Mouse (Mus musculus): ENCODE measurements around the gene Hinfp. TPM values are rescaled to one million over a fixed set of nuclear protein-coding genes. Genes with fewer than 3 reads are reported as not detected.

The Hinfp gene
- 15.8 and 18.7 TPM in 2 replicates for polyA plus RNA-seq (2015; fragmentation: Nextera tagmentation; extraction: Ambion mirVana)

DNA sequence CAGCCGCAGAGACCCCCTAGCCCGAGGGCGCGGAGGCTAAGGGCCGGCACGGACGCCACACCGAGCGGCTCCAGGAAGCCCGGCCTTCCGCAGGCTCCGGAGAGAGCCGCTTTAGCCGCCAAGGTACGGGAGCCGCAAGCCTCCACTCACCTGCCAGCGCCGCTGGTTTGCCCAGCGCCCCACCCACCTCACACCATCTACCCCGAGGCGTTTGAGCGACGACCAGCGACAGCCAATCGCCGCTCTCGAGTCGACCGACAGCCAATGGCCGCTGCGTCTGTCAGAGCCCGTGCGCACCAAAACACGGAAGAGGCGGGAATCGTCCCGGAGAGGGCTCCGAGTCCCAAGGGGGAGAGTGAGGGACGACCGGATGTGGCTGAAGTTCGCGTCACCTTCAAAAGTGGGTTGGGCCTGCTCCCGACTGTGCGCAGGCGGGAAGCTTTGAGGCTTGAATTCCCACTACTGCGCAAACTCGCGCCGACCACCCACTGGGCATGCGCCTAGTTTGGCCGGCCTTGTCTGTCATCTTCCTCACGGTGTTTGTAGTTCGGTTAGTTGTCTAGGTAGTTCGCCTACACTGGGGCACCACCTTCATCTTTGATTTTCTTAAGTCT, at the start of gene Hinfp:
Hinfp (minus strand) TSS at position 206 of the 614 bp plus-strand sequence.
- Histone ChIP-seq H3K27me3 (ENCODE audit: control insufficient read depth, insufficient read depth, low read length) (no peaks in the 10 kb centered on the region), H3K9ac (ENCODE audit: low read length) (peak within 1 kb of the TSS; percentile 97), H3K4me1 (ENCODE audit: control insufficient read depth, insufficient read depth, low read length) (peaks cover 11% of the 10 kb centered on the region), H3K9me3 (replicated peaks; ENCODE audit: control insufficient read depth, low read length) (no peaks in the 10 kb centered on the region; the same call in 1 of the 2 replicates), H3K36me3 (ENCODE audit: control insufficient read depth, insufficient read depth) (peaks cover 10% of the 10 kb centered on the region), H3K4me2 (ENCODE audit: low read depth, low read length) (peak within 1 kb of the TSS; percentile 92), H3K27ac (ENCODE audit: low read length) (peak within 1 kb of the TSS; percentile 81), H3K4me3 (ENCODE audit: low read length) (peak within 1 kb of the TSS; percentile 94)
- ATAC-seq (replicated peaks; ENCODE audit: extremely low read depth, insufficient read depth, low FRiP score): peak; percentile 99
- under 1% methylated on average over 54 of the region's 54 CpGs for WGBS

DNA sequence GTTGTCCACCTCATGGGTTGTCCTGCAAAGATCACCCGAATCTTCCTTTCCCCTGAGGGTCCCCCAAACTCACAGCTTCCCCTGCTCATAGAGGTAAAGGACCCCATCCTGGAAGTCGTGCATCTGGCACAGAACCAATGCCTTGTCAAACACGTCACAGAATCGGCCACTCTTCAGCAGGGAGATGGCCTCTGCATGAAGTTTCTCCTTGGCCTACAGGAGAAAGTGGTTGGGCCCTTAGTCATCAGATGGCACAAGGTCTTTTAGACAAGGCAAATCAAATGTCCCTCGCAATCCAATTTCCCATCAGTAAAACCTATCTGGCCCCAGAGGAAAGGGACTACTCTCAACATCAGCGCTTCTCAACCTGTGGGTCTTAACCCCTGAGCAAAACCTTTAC, 47.7 kb upstream of the Hinfp start:
- H3K27ac ChIP-seq (ENCODE audit: low read length): no peak overlapping the region
- H3K9ac ChIP-seq (ENCODE audit: low read length): no peak overlapping the region
- H3K4me1 ChIP-seq (ENCODE audit: control insufficient read depth, insufficient read depth, low read length): no peaks in the 10 kb centered on the region
- no peaks in the 10 kb centered on the region for H3K27me3 ChIP-seq (ENCODE audit: control insufficient read depth, insufficient read depth, low read length)
- H3K9me3 ChIP-seq (replicated peaks; ENCODE audit: control insufficient read depth, low read length): peaks cover 5% of the 10 kb centered on the region; the same call in 1 of the 2 replicates
- no peak overlapping the region for H3K4me2 ChIP-seq (ENCODE audit: low read depth, low read length)
- no peak overlapping the region for H3K4me3 ChIP-seq (ENCODE audit: low read length)
- WGBS: 83% methylated on average over 6 of the region's 6 CpGs
- H3K36me3 ChIP-seq (ENCODE audit: control insufficient read depth, insufficient read depth): peaks cover 61% of the 10 kb centered on the region
- ATAC-seq (replicated peaks; ENCODE audit: extremely low read depth, insufficient read depth, low FRiP score): no peak

DNA sequence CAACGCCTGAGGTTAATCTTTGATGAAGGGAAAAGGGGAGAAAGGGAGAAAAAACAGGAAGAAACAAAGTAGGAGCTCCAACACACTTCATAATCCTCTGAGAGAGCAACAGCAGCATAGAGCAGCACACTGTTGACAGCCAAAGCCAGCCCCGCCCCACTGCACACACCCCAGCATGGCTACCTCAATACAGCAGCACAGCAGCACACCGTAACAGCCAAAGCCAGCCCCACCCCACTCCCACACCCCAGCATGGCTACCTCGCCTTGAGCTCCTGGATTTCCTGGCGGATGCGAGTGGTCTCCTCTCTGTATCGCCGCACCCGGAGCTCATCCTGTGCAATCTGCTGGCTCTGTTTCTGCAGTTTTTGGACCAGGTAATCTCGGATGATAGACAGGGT, 46.9 kb upstream of the Hinfp start:
- Histone ChIP-seq H3K27me3 (ENCODE audit: control insufficient read depth, insufficient read depth, low read length) (no peaks in the 10 kb centered on the region), H3K9me3 (replicated peaks; ENCODE audit: control insufficient read depth, low read length) (peaks cover 5% of the 10 kb centered on the region; the same call in 1 of the 2 replicates), H3K9ac (ENCODE audit: low read length) (no peak overlapping the region), H3K36me3 (ENCODE audit: control insufficient read depth, insufficient read depth) (peaks cover 64% of the 10 kb centered on the region), H3K4me1 (ENCODE audit: control insufficient read depth, insufficient read depth, low read length) (no peaks in the 10 kb centered on the region), H3K4me3 (ENCODE audit: low read length) (no peak overlapping the region), H3K4me2 (ENCODE audit: low read depth, low read length) (no peak overlapping the region), H3K27ac (ENCODE audit: low read length) (no peak overlapping the region)
- 87% methylated on average over 10 of the region's 10 CpGs for WGBS
- ATAC-seq (replicated peaks; ENCODE audit: extremely low read depth, insufficient read depth, low FRiP score): no peak

DNA sequence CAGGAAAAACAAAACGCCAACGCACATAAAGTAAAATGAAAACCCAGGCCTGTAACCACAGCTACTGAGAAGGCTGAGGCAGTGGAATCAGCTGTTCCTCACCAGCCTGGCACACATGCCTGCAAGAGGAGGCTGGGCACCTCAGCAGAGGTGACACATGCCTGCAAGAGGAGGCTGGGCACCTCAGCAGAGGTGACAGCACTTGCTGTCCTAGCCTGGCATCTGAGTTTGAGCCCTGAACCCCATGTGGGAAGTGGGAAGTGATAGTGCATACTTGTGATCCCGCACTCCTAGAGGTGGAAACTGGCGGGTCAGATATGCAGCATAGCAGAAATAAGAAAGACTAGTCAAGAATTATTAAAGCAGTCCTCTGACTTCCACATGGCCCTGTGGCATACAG, 45.9 kb upstream of the Hinfp start:
- Histone ChIP-seq H3K27me3 (ENCODE audit: control insufficient read depth, insufficient read depth, low read length) (no peaks in the 10 kb centered on the region), H3K4me2 (ENCODE audit: low read depth, low read length) (no peak overlapping the region), H3K9ac (ENCODE audit: low read length) (no peak overlapping the region), H3K4me1 (ENCODE audit: control insufficient read depth, insufficient read depth, low read length) (no peaks in the 10 kb centered on the region), H3K36me3 (ENCODE audit: control insufficient read depth, insufficient read depth) (peaks cover 65% of the 10 kb centered on the region), H3K9me3 (replicated peaks; ENCODE audit: control insufficient read depth, low read length) (peaks cover 5% of the 10 kb centered on the region; the same call in 1 of the 2 replicates), H3K27ac (ENCODE audit: low read length) (no peak overlapping the region), H3K4me3 (ENCODE audit: low read length) (no peak overlapping the region)
- no peak for ATAC-seq (replicated peaks; ENCODE audit: extremely low read depth, insufficient read depth, low FRiP score)
- WGBS: 94% methylated on average over 4 of the region's 4 CpGs

DNA sequence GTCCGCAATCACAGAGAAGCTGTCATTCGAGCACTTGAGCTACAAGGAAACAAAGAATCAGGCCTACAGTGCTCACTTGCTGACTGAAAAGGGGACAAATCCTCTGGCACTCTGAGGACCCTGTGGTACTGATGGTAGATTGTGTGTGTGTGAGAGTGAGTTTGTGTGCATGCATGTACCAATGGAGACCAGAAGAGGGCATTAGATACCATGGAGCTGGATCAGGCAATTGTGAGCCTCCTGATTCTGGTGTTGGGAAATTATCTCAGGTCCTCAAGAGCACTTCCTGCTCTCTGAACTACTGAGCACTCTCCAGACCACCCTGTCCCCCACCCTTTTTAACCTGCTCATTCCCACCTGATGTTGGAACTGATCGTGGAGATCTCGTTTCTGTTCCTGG, 43.1 kb upstream of the Hinfp start:
- no peak for ATAC-seq (replicated peaks; ENCODE audit: extremely low read depth, insufficient read depth, low FRiP score)
- Histone ChIP-seq H3K36me3 (ENCODE audit: control insufficient read depth, insufficient read depth) (peaks cover 38% of the 10 kb centered on the region), H3K4me3 (ENCODE audit: low read length) (no peak overlapping the region), H3K27me3 (ENCODE audit: control insufficient read depth, insufficient read depth, low read length) (no peaks in the 10 kb centered on the region), H3K27ac (ENCODE audit: low read length) (no peak overlapping the region), H3K4me2 (ENCODE audit: low read depth, low read length) (no peak overlapping the region), H3K9ac (ENCODE audit: low read length) (no peak overlapping the region), H3K4me1 (ENCODE audit: control insufficient read depth, insufficient read depth, low read length) (peaks cover 4% of the 10 kb centered on the region; the same call in 1 of the 2 replicates), H3K9me3 (replicated peaks; ENCODE audit: control insufficient read depth, low read length) (peaks cover 5% of the 10 kb centered on the region; the same call in 1 of the 2 replicates)
- 98% methylated on average over 4 of the region's 4 CpGs for WGBS

DNA sequence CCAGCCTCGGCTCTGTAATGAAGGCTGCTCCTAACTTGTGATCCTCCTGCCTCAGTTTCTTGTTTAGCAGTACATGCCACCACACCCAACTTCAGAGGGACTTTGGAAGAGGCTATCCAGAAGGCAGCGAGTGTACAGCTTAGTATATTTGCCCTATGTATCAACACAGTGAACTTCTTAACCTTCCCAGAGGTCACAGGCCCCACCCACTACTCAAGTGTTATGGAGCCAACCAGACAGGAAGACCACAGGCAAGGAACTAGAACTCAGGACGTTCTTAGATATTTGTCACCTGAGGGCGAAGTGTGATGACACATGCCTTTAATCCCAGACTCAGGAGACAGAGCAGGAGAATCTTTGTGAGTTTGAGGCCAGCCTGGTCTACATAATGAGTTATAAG, 42.1 kb upstream of the Hinfp start:
- Histone ChIP-seq H3K27me3 (ENCODE audit: control insufficient read depth, insufficient read depth, low read length) (no peaks in the 10 kb centered on the region), H3K4me1 (ENCODE audit: control insufficient read depth, insufficient read depth, low read length) (peaks cover 11% of the 10 kb centered on the region), H3K4me3 (ENCODE audit: low read length) (no peak overlapping the region), H3K9ac (ENCODE audit: low read length) (no peak overlapping the region), H3K9me3 (replicated peaks; ENCODE audit: control insufficient read depth, low read length) (peaks cover 5% of the 10 kb centered on the region; the same call in 1 of the 2 replicates), H3K4me2 (ENCODE audit: low read depth, low read length) (no peak overlapping the region), H3K36me3 (ENCODE audit: control insufficient read depth, insufficient read depth) (peaks cover 38% of the 10 kb centered on the region), H3K27ac (ENCODE audit: low read length) (no peak overlapping the region)
- 88% methylated on average over 4 of the region's 4 CpGs for WGBS
- ATAC-seq (replicated peaks; ENCODE audit: extremely low read depth, insufficient read depth, low FRiP score): no peak

DNA sequence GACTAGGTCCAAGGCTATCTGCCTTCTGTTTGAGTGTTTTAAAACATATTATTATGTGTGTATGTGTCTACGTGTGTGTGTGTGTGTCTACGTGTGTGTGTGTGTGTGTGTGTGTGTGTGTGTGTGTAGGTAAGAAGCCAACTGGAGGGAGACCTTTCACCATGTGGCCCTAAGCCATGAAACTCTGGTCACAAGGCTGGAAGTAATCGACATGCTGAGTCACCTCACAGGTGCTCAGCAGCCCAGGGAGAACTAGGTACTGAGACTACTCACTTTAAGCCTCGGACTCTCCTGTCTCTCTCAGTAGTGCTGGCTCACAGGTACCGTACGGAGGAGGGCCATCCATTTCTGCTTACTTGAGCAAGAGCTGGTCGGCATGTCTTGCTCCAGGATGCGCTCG, 41.7 kb upstream of the Hinfp start:
- Histone ChIP-seq H3K4me3 (ENCODE audit: low read length) (no peak overlapping the region), H3K27ac (ENCODE audit: low read length) (no peak overlapping the region), H3K27me3 (ENCODE audit: control insufficient read depth, insufficient read depth, low read length) (no peaks in the 10 kb centered on the region), H3K9me3 (replicated peaks; ENCODE audit: control insufficient read depth, low read length) (peaks cover 5% of the 10 kb centered on the region; the same call in 1 of the 2 replicates), H3K4me1 (ENCODE audit: control insufficient read depth, insufficient read depth, low read length) (peaks cover 16% of the 10 kb centered on the region), H3K36me3 (ENCODE audit: control insufficient read depth, insufficient read depth) (peaks cover 38% of the 10 kb centered on the region), H3K4me2 (ENCODE audit: low read depth, low read length) (no peak overlapping the region), H3K9ac (ENCODE audit: low read length) (no peak overlapping the region)
- 91% methylated on average over 9 of the region's 9 CpGs for WGBS
- ATAC-seq (replicated peaks; ENCODE audit: extremely low read depth, insufficient read depth, low FRiP score): no peak

DNA sequence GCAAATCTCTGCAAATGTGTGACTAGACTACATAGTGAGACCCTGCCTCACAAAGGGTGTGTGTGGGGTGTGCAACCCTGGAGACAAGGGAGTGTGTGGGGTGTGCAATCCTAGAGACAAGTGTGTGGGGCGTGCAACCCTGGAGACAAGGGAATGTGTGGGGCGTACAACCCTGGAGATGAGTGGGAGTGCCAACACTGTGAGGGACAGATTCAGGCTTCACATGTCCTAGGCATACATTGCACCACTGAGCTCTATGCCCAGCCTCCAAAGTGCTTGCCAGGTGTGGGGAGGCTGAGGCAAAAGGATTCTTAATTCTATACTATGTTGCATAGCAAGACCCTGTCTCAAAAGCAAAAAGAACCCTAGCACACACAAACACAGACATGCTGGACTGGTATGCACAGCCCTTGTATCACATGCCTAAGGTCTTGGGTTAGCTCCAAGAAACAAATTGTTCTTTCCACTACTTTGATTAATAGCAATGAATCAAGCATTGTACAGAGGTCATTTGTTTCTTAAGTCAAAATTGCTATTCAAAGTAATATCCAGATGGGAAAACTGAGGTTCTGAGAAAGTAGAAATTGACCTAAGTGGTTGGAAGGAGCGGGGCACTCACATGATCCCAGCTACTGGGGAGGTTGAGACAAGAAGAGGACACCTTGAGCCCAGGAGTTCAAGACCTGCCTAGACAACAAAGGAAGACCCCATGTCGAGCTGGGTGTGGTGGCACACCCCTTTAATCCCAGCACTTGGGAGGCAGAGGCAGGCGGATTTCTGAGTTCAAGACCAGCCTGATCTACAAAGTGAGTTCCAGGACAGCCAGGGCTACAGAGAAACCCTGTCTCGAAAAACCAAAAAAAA, 40.3 kb upstream of the Hinfp start:
- ATAC-seq (replicated peaks; ENCODE audit: extremely low read depth, insufficient read depth, low FRiP score): no peak
- Histone ChIP-seq H3K4me2 (ENCODE audit: low read depth, low read length) (no peak overlapping the region), H3K9me3 (replicated peaks; ENCODE audit: control insufficient read depth, low read length) (peaks cover 5% of the 10 kb centered on the region; the same call in 1 of the 2 replicates), H3K27ac (ENCODE audit: low read length) (no peak overlapping the region), H3K9ac (ENCODE audit: low read length) (no peak overlapping the region), H3K27me3 (ENCODE audit: control insufficient read depth, insufficient read depth, low read length) (no peaks in the 10 kb centered on the region), H3K4me3 (ENCODE audit: low read length) (no peak overlapping the region), H3K4me1 (ENCODE audit: control insufficient read depth, insufficient read depth, low read length) (peaks cover 18% of the 10 kb centered on the region), H3K36me3 (ENCODE audit: control insufficient read depth, insufficient read depth) (peaks cover 40% of the 10 kb centered on the region)
- 80% methylated on average over 6 of the region's 6 CpGs for WGBS
